Mouse (Mus musculus) C2C12 (cell line): ENCODE results near the gene Snrpf.

ENCODE experiments used
- CEBPB ChIP-seq: IDR thresholded peaks from one replicate; pipeline ENCODE4 v1.6.1; 2011; ENCODE audit warnings: low read depth, mild to moderate bottlenecking, control low read depth, moderate library complexity
- CTCF ChIP-seq: IDR thresholded peaks from one replicate; pipeline ENCODE4 v1.5.1; 2011; ENCODE audit not compliant: control insufficient read depth, insufficient read depth, insufficient read length
- FOSL1 ChIP-seq: IDR thresholded peaks from one replicate; pipeline ENCODE4 v1.8.0; 2011; ENCODE audit warnings: mild to moderate bottlenecking, low read length; ENCODE audit not compliant: poor library complexity, insufficient read depth, severe bottlenecking
- MAX ChIP-seq: IDR thresholded peaks from one replicate; pipeline ENCODE4 v1.6.1; 2011; ENCODE audit warnings: mild to moderate bottlenecking, control low read depth
- MYOD1 ChIP-seq: IDR thresholded peaks from one replicate; pipeline ENCODE4 v1.6.1; 2011; ENCODE audit warnings: low read depth; ENCODE audit not compliant: control insufficient read depth, insufficient read length
- MYOG ChIP-seq: IDR thresholded peaks from one replicate; pipeline ENCODE4 v1.6.1; 2011; ENCODE audit not compliant: control insufficient read depth, insufficient read length; ENCODE audit errors: extremely low read depth
- USF1 ChIP-seq: IDR thresholded peaks from one replicate; pipeline ENCODE4 v1.6.1; 2011; ENCODE audit warnings: low read depth, mild to moderate bottlenecking, control low read depth, moderate library complexity

GRCm38 (mm10) chr10:93544172-93544571 lies 45.3 kb downstream of the Snrpf start:
- no peak for TF ChIP-seq CTCF
- TF ChIP-seq MYOD1: no peak
- TF ChIP-seq CEBPB: no peak
- no peak for TF ChIP-seq MYOG
- no peak for TF ChIP-seq USF1
- no peak for TF ChIP-seq FOSL1
- TF ChIP-seq MAX: no peak
